Mouse (Mus musculus): ENCODE measurements at regions not wholly inside any gene's neighbourhood (a gene's known extent, or its start where the extent isn't known, plus 50 kb on each side); places are given as distances from the start of the nearest gene placed in this dataset.
"Not testable (repeated sequence)": the region's sequence is repeated elsewhere in the genome, so short reads cannot be mapped to it uniquely, and the experiment has no call there.

DNA sequence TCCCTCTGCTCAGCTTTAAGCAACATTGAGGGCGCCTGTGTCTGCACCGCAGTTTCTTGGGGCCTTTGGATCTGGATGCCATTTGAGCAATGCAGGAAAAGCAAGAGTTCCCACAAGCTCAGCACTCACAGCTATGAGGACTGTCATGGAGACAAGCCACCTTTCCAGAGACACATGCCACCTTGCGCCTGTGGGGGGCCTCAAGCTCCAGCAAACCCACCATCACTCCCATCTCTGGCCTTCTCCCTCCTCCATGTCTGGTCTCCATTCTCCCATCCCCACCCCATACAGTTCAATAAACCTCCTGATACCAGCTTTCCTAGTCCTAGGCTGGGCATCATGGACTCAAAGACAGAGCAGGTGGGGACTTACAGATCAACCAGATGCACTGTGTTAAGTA, 97.8 kb downstream of the Wdr11 start:
- no peak for DNase-seq

DNA sequence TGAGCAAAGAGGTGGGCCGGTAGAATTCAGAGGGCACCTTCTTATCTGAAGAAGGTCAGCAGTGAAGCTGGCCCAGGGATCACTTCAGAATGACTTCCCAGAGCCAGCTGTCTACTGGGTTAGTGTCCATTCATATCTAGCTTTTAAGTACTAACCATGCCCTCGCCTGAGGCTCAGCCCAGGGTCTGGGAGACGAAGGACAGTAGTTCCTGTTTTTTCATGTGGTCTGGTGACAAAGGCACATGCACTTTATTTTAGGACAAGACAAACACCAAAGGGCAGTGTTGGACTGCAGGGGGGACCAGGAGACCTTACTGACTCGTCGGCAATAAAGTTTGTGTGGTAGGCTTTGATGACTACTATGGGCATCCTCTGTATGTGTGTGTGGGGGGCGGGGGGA, 99.2 kb downstream of the Wdr11 start:
- DNase-seq: no peak

DNA sequence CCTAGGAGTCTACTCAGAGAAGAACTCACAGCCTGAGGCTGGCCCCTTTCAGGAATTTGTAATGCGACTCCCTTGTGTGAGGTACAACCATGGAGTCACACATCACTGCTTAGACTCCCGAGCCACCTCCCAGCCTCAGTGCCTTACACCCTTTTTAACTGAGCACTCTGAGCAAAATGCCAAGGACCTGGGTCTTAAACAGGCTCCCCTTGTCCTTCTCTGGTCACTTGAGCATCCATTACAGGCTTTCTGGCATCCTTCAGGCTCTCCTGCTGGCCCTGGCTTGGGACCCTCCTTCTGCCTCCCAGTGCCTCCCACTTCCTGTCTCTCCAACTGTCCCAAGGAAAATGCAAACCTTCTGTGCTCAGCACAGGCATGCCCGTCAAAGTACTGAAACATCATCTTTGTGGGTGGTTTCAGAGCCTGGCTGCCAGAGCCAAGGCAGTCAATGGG, 100.0 kb downstream of the Wdr11 start:
- no peak for DNase-seq

DNA sequence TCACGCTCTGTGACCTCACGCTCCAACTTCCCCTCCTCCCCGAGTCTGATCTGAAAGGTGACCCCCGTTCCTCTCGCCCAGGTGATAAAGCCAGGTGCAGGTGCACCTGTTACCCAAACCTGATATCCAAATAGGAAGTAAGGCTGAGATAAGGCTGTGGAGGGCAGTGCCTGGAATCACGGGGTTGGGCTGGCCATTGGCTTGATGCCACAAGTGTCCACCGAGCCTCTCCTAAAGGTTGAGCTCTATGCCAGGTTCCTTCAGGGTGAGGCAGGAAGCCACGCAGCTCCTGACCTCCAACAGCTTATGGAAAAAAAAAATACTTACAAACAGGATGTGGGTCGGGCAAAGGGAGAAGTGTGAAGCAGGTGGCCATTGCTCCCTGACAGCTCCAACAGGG, 102.0 kb downstream of the Wdr11 start:
- DNase-seq: no peak

DNA sequence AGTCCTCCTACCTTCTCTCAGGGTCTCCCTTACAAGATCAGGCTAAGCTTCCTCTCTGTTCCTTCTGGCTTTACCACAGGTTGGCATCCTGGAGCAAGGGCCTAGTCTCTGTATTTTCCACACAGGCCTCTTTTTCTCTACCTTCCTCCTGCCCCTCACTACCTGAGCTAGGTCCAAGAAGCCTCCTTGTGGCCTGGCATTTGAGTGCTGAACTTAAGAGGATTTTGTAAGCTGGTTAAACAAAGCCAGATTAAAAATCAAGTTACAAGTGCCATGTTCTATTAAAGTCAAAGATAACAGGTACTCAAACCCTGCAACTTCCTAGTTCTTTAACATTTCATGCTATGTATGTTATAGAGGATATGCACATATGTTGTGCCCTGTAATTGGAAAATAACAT, 102.5 kb downstream of the Wdr11 start:
- DNase-seq: no peak

DNA sequence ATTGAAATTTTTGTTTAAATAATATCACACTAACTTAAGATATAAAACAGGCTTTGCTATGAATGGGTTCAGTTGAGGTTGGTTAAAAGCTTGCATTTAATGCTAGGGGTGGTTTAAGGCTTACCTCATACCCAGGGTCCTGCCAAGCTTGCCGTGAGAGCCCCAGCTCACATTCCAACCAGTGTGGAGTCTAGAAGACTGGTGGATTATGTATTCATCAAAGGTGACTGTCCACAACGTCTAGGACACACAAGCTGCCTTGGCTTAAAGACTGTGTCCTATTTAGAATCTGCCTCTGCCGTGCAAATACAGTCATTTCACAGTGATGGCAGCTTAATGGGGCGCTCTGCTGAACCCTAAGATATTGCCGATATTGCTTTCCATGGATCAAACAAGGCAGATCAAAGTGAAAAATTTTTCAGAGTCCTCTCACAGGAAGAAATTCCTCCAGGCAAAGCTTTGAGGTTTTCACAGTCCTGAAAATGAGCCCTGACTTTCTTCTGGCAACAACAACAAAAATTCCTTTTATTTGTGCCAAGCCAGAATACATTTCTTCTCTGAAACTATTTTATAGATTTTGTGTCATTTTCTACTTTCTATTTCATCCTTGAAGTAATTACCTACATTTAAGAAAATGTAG, 108.4 kb downstream of the Wdr11 start:
- no peak for DNase-seq

DNA sequence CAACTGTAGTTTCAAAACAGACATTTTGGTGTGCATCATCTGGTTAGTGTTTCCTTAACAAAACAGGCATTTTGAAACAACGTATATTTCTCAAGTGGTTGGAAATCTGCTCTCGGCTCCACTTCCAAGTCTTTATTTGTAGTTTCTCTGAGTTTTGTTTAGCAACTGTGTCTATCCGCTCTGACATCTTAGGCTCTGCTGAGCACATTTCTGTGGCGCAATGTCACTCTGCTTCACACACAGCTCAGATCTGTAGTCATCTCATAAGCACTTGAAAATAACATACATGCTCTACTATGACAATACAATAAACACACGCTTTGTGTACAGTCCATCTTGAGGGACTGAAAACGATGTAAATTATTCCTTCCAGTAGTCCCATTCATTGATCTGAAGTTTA, 135.9 kb downstream of the Wdr11 start:
- DNase-seq: no peak

DNA sequence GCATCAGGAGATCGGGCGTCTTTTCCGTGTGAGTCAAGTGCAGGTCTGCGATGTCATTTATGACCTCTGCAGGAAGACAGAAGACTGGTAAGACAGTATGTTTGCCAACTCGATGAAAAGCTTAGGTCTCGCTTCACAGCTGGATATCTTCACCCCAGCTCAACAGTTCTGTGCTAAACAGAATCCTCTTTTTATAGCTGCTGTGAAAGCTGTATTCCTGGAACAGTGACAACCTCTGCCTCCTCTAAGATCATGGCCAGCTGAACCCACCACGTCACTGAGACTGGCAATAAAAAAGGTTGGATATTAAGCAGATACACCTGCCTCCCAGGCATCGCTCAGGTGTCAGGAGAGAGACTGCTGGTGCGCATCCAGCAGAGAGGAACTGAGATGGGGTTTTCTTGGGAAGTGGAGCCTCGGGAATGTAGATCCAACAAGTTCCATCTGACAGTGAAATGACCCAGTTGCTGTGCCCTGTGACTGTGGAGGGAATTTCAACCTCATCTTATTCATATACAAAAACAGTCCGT, 138.1 kb downstream of the Wdr11 start:
- no peak for DNase-seq

DNA sequence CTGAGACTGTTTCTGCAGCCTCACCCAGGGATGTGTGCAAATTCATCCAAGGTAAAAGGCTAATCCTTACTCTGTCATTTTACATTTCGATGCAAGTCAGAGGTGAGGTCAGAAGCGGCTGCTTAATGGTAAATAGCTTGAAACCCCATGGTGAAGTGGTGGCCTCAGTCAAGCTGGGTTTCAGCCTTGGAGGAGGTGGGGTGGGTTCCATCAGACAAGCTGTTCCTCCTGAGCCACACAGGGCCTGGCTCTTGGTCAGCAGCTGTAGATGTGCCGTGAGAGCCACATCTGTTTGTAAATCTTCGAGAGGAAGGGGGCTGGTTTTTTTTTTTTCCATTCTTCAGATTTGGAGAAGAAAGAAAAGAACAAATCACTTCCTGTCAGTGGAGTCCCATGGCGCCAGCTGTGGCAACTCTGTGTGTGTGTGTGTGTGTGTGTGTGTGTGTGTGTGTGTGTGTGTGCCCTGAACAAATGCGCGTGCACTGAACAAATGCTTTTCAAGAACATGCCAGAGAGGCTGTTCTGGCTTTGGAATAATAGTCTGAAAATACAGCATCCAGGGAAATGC, 139.2 kb downstream of the Wdr11 start:
- no peak for DNase-seq

DNA sequence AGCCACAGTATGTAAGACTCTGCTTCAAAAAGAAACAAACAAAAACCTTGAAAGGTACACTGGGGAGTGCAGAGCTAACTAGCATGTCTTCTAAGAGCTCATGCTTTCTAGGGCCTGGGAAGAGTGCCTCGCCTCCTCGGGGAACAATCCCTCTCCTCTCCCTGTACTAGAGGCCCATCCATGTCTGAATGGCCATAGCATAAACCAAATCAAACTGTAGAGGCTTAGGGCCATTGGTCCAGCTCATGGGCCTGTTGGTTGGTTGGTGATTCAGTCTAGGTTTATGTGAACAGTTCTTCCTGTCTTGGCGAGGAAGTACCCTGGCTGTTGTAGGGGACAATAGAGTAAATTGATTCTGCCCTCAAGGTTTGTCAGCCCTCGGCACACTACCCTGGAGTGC, 151.0 kb downstream of the Wdr11 start:
- no peak for DNase-seq

DNA sequence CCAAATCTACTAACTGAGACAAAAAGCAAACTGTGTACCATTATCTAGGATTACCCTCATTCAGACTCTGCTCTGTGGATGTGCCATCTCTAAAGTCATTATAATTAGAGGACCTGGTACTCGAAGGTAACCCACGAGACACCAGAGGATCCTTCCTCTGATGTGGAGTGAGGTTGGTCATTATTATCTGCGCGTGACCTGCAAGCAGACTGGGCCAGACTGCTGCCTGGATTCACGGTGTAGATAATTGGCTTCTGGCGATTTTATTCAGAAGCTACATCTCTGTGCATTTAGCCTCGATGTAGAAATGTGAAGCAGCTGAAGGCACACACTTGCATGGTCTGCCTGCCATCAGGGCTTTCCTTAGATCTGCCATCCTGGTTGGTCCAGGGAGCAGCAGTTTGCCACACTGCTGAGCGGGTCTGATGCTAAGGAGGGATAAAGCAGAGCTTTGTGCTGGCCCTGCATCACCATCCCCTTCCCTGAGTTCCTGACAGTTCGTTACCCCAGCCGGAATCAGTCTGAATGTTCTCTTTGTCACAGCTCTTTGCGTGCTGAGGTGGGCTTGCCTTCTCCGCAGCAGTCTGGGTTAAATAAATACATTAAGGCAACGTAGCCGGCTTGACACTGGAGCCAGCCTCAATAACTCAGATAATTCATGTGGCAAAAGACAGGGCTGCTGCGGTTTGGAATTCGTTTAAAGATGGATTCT, 152.4 kb downstream of the Wdr11 start:
- no peak for DNase-seq

DNA sequence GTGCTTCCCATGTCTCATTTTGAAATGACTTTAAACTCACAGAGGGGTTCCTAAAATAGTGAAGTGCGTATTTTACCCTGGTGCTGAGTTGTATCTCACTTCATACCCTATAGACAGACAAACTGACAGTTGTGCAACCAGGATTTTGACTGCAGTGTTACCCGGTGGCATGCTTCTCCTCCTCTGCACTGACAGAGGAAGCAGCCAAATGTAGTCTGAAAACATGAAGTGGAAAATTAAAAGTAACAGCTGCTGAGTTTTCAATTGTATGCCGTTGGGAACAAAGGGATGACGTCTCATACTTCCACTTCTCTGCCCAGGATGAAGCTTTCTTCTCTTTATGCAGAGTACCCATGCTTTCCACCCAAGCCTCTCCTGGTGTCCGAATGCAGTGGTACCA, 155.0 kb downstream of the Wdr11 start:
- DNase-seq: no peak

DNA sequence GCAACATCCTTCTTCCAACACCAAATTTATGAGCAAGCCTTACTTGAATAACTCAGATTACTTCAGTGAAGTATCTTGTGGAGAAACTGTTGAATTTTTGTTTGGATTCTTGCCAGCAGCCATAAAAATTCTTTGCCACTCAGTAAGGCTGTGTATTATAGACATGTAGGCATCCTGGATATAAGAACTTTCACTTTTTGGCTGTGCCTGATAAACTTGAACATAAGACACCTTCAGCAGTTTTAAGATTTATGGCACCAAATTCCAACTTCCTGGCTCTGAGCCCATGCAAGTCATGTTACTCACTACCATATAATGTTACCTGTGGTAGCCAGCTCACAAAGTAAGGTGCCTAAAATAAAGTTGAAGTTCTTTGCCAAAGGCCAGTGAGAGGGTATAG, 159.3 kb downstream of the Wdr11 start:
- no peak for DNase-seq

DNA sequence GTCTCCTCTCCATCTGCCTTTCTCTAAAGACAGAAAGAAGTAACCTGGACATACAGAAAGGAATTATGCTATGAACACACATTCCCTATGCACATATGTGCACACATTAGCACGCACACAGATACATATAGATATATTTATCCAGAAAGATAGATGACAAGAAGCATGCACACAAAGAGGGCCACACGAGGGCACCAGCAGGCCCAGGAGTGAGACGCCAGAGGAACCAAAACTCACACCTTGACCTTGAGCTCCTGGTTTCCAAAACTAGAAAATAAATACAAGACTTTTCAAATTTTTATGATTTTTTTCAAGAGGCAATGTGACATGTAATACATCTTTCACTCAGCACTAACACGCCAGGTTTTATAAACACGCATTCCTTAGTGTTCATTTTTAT, 163.1 kb downstream of the Wdr11 start:
- DNase-seq: no peak

DNA sequence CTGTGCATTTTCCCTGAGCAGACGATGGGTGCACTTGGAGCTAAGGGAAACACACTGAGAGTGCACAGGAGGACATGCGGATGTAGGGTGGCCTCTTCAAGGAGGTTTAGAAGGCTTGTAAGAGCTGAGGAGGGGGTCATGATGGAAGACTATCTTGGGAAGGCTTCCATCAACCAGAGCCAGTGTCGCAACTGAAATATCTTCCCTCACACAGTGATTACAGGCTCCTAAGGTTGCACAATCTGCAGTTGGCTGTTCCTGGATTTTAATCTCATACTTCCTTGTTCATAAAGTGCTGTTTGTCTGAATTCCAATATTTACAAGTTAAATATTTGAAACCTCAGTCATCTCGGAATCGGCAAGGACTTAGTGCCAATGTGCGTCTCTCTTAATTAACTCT, 164.5 kb downstream of the Wdr11 start:
- no peak for DNase-seq

DNA sequence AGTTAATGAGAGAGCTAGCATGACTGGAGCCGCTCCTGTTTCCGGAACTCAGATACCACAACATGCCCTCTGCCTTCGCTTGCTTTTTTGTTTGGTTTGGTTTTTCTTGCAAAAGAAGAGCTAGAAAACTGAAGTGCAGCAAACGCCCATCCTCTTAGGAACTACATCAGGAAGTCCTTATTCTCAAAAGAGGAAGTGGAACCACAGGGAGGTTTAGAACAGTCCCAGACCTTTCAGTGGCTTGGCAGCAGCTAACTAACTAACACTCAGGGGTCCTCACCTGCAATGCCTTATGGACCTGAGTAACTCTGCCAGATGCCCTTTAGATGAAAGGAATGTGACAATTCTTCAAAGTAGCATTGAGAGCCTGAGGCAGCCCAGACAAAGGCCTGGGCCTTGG, 168.2 kb downstream of the Wdr11 start:
- no peak for DNase-seq

DNA sequence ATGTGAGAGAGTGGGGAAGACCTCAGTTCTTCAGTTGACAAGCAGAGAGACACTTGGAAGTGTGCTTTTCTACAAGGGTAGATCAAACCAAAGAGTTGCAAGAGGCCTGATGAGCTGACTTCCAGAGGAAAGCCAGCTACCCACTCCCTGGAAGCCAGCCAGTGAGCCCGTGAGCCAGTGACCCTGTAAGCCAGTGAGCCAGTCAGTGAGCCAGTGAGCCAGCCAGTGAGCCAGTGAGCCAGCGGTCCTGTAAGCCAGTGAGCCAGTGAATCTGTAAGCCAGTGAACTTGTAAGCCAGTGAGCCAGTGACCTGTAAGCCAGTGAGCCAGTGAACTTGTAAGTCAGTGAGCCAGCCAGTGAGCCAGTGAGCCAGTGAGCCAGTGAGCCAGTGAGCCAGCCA, 168.7 kb downstream of the Wdr11 start:
- no peak for DNase-seq

DNA sequence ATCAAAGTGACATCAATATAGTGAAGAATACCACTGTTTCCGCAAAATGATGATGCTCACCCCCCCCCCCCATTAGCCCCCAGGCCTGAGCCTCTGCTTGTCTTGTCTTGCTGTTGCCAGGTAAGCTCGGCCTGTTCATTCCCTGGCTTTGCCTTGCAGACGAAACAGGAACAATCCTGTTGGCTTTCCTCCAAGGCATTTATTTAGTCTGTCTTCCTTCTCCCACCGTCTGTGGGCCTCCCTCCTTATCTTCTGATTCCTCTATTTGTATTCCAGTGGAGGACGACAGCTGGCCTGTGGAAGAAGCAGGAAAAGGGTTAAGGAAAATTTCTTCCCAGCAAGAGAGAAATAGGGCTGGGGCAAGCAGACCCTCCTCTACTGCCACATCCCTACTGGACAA, 172.1 kb downstream of the Wdr11 start:
- DNase-seq: no peak

DNA sequence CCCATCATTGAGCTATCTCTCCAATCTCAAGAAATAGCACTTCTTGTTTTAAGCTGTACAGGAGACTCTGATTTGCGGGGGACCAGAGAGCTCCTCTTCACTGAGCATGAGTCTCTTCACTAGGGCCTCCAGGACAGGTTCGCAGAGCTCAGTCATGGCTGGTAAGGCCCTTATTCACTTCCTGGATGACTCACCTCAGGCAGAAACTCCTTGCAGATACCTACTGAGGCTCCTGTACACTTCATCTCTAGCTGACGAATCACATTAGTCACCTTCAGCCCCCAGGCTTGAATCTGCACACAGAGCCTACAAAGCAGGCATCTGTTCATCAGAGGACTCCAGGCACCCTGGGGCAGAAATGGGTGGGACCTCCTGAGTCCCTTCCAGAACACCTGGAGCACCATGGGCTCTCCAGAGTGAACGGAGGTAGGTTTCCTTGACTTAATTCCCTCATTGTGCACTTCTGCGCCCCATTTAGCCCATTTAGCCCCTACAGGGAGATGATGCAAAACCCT, 172.8 kb downstream of the Wdr11 start:
- DNase-seq: no peak

DNA sequence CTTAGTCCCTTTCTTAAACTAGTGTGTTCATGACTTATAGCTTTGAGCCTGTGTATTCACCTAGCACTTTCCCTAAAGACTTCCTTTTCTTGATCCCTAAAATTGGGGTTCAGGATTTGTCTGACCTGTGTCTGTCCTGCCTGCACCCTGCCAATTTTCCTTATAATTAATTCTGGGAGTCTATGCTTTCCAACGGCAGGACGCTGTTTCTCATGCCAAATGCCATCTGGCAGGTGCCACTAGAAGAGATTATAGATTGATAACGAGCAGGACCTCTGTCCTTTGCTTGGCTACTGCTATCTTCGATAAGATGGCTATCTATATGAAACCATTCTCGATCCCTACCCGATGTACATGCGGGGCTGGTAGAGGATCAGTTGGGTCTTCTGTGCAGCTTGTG, 174.0 kb downstream of the Wdr11 start:
- no peak for DNase-seq

DNA sequence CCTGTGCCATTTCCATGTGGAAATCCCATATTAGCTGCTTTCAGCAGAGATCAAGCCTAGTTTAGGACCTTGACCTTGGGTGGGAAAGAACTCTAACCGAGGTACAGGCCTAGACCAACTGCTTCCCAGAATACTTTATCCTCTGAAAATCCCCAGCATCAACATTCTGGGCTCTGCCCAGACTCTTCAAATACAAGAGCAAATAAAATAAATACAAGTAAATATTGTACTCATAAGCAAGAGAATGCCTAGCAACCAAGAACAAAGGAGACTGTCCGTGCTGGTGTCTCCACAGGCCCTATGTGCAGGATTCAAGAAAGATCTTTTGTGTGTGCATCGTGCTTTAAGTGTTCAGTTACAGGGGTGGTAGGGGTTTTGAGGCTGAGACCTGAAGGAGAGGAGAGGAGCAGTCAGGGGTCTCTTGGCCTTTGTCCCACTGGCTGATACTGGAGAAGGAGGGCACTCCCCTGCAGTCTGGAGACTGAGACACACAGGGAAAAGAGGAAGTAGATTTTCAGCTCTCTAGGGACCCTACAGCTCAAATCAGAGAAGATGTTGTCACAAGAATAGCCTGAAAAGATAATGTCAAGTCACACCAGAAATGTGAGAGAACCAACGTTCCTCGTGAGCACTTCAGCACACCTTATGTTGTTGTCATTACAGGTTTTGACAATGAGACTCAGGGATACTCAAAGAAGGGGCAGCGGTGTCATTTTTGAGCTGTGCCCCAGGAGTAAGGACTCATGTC, 174.6 kb downstream of the Wdr11 start:
- no peak for DNase-seq

DNA sequence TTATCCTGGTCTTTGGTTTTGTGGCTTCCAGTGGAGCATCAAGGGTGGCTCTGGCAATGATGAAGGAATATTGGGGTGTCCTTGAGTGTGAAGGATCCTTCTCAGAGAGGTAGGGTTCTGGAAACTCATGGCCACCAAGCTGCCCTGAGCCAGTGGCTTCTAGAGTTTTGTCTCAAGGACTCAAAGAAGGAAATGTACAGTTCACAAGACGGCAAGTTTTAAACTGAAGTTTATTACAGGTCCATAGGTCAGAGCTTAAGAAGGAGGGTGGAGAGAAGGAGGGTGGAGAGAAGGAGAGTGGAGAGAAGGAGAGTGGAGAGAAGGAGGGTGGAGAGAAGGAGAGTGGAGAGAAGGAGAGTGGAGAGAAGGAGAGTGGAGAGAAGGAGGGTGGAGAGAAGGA, 178.0 kb downstream of the Wdr11 start:
- DNase-seq: not testable (repeated sequence)

DNA sequence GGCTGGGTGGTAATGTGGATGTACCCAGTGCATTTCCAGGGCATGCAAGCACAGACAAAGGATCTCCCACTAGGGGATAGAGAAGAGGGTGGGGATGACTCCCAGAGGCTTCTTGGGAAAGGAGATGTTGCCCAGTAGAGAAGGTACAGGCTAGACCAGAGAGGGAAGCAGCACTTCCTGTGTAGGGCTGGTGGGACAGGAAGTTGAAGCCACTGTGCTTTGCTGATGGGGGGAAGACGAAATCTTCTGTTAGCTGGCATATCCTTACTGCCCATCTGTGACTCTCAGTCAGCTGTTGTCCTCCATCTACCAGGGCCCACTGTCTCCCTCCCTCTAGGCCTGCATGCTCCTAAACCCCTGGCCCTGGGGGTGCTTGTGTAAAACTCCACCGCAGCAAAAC, 180.2 kb downstream of the Wdr11 start:
- DNase-seq: no peak
